Mouse (Mus musculus) lung, adult 2 months (tissue): Measurements from ENCODE around the gene Akr1b7.

ENCODE experiments used
- CTCF ChIP-seq: fragments of 200-500 bp; IDR thresholded peaks from 2 replicates; pipeline ENCODE4 v1.5.1; 2011; ENCODE audit warnings: mild to moderate bottlenecking, low read length, control low read depth; ENCODE audit not compliant: insufficient read depth
- POLR2A ChIP-seq: fragments of 200-500 bp; IDR thresholded peaks from 2 replicates; pipeline ENCODE4 v1.6.1; 2011; ENCODE audit warnings: low read depth, mild to moderate bottlenecking, control low read depth, low read length, borderline replicate concordance; ENCODE audit errors: extremely low read depth

- no peak for TF ChIP-seq CTCF
- 0 out of 2 replicates have a peak, but pooled peaks have one; percentile 29 for TF ChIP-seq POLR2A
Observed at GRCm38 (mm10) chr6:34384110-34384661, 27.9 kb upstream of the Akr1b7 start, which contains the start of gene Akr1b10.
